Comparison of ENCODE assay signal across 28 mouse cellular contexts in genomic region chr17:34664472-34664871, GRCm38 (mm10). TPM values are rescaled to one million over a fixed set of nuclear protein-coding genes. Genes with fewer than 3 reads are reported as not detected.
"Had no signal": no experiment of that assay in that cellular context is flagged by ENCODE, and none has a peak within 500 bp of the region (broad histone marks: within the 10 kb centered on the region; RNA-seq: fewer than 3 reads in every experiment).

No protein-coding gene starts in this region.

- DNase-seq: cerebellum, postnatal 14 days; cerebellum, postnatal 25 days; cerebellum, postnatal 36 days; embryo, embryonic 11 days; forebrain, postnatal 0 days; gastrocnemius, postnatal 10 days; gastrocnemius, postnatal 14 days; gastrocnemius, postnatal 25 days; gastrocnemius, postnatal 36 days; heart, adult 11 months; heart, adult 18-20 months; heart, adult 2 months had no signal

- H3K4me3 ChIP-seq: embryonic facial prominence, embryonic 10.5 days; embryonic facial prominence, embryonic 12.5 days; embryonic facial prominence, embryonic 13.5 days; embryonic facial prominence, embryonic 15.5 days; erythroblast, embryonic 14.5 days; forebrain, embryonic 10.5 days; forebrain, embryonic 12.5 days; forebrain, embryonic 13.5 days; forebrain, embryonic 15.5 days; heart, adult 2 months; heart, embryonic 10.5 days; heart, embryonic 12.5 days; heart, embryonic 13.5 days had no signal

- H3K27ac ChIP-seq: embryonic facial prominence, embryonic 10.5 days; embryonic facial prominence, embryonic 12.5 days; embryonic facial prominence, embryonic 13.5 days; embryonic facial prominence, embryonic 15.5 days; forebrain, embryonic 10.5 days; forebrain, embryonic 12.5 days; forebrain, embryonic 13.5 days; forebrain, embryonic 15.5 days; heart, adult 2 months; heart, embryonic 10.5 days; heart, embryonic 13.5 days had no signal

RNA-seq across cellular contexts. Expression of gene Tnxb, which starts 5.9 kb away (rescaled TPM):
- total RNA-seq: common myeloid progenitor, adult 5-6 weeks; granulocyte monocyte progenitor cell, adult 5-6 weeks had no signal
- polyA plus RNA-seq: embryonic facial prominence, embryonic 10.5 days; embryonic facial prominence, embryonic 11.5 days; erythroblast, embryonic 14.5 days; forebrain, embryonic 10.5 days had no signal

RNA-seq across cellular contexts. Expression of gene Prrt1, which starts 35.1 kb away (rescaled TPM):
- total RNA-seq: common myeloid progenitor, adult 5-6 weeks had no signal
- polyA plus RNA-seq: erythroblast, embryonic 14.5 days; heart, embryonic 11.5 days; heart, embryonic 12.5 days had no signal
